Mouse (Mus musculus): Measurements from ENCODE around the gene Scrn2. TPM values are rescaled to one million over a fixed set of nuclear protein-coding genes. Genes with fewer than 3 reads are reported as not detected.

Scrn2 gene
- polyA plus RNA-seq, 1 experiment: 10.0 TPM

DNA sequence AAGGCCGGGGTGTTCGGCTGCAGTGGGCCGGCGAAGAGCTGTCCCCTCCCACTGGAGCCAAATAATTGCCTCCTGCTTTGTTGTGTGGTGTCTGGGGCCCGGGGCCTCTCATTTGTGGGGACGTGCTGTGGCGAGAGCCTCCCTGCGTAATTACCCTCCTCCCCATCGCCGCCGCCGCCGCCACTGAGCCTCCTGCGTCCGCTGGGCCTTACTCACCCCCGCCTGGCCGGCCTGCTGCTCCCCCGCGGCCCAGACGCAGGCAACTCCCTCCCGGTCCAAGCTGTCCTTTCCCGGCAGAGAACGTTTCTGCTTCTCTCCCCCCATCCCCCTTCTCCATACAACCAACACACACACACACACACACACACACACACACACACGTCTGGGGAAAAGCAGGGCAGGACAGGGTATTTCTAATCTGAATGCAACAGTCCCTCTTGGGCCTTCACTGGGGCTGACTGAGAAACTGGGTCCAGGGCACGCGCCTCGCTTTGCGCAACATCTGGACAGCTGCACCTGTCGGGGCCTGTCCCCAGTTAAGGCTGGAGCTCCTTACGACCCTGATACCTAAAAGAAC, 32.3 kb upstream of the Scrn2 start:
- no peak overlapping the region for H3K4me3 ChIP-seq (ENCODE audit: extremely low read depth, insufficient read depth, insufficient read length)
- H3K4me1 ChIP-seq (ENCODE audit: control insufficient read depth, insufficient read depth, insufficient read length): peaks cover 23% of the 10 kb centered on the region
- H3K27me3 ChIP-seq (ENCODE audit: control insufficient read depth, insufficient read depth, low read length): no peaks in the 10 kb centered on the region
- WGBS: 46% methylated on average over 30 of the region's 30 CpGs
- DNase-seq (ENCODE audit: low read depth in 1 of 2, low spot score in 2 of 2): peak in 1 of 2 experiments; percentile 12
- no peak overlapping the region for H3K27ac ChIP-seq (ENCODE audit: insufficient read depth, low read length)
- TF ChIP-seq POLR2A (IDR thresholded peaks at IDR 0.05; ENCODE audit: low read depth, low read length) (no peak), CTCF (IDR thresholded peaks at IDR 0.05; ENCODE audit: extremely low read depth, insufficient read depth, insufficient read length, insufficient replicate concordance) (no peak)
- H3K36me3 ChIP-seq (ENCODE audit: control insufficient read depth, insufficient read depth, low read length): no peaks in the 10 kb centered on the region

DNA sequence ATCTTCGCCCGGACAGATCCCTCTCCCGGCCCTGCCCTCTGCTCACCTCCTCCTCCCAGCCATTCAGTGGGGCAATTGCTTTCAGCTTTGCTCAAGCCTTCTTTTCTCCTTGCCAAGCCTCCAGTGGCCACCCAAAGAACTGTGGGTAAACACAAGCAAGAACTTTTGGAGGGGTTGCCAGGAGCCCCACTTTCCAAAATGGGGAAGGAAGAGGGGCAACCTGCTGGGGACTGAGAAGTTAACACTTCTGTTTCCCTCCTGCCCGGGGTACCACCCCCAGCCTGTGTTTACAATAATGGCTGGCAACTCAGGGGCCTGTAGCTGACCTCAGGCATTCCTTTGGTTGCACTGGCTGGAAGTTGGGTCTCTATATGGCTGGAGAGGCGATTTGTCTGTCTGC, 26.6 kb upstream of the Scrn2 start:
- TF ChIP-seq POLR2A (IDR thresholded peaks at IDR 0.05; ENCODE audit: low read depth, low read length) (no peak), CTCF (IDR thresholded peaks at IDR 0.05; ENCODE audit: extremely low read depth, insufficient read depth, insufficient read length, insufficient replicate concordance) (no peak)
- no peak overlapping the region for H3K4me3 ChIP-seq (ENCODE audit: extremely low read depth, insufficient read depth, insufficient read length)
- H3K27ac ChIP-seq (ENCODE audit: insufficient read depth, low read length): no peak overlapping the region
- 58% methylated on average over 5 of the region's 5 CpGs for WGBS
- H3K27me3 ChIP-seq (ENCODE audit: control insufficient read depth, insufficient read depth, low read length): no peaks in the 10 kb centered on the region
- DNase-seq (ENCODE audit: low read depth in 1 of 2, low spot score in 2 of 2): no peak
- no peaks in the 10 kb centered on the region for H3K36me3 ChIP-seq (ENCODE audit: control insufficient read depth, insufficient read depth, low read length)
- H3K4me1 ChIP-seq (ENCODE audit: control insufficient read depth, insufficient read depth, insufficient read length): no peaks in the 10 kb centered on the region

DNA sequence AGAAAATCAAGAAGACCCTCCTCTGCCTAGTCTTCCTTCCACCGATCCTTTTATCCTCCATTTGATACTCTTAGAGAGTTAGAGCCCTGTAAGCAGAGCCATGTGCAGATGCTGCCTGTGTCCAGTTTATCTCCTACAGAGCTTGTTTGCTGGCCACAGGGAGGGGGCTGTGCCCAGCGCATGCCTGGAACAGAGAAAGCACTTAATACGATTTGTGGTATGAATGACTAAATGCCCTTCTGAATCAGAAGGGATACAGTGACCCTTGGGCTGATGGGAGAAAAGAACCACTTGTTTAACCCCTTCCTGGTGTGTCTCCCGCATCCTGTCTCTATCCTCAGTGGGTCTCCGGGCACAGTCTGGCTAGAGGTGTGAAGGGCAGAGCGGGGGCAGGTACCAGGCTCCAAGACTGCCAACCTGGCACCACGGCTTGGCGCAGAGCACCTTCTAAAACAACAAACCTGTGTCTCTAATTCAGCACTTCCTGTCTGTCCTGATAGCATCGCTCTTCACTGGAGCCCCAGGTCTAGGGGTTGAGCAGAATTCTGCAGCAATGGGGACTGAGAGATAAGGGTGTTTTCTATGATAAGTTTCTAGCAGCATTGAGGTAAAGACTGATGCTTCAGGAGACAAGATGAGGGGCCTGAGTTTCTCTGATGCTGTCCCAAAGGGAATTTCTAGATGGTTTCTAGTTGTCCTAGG, 22.5 kb upstream of the Scrn2 start:
- WGBS: 70% methylated on average over 9 of the region's 9 CpGs
- no peaks in the 10 kb centered on the region for H3K4me1 ChIP-seq (ENCODE audit: control insufficient read depth, insufficient read depth, insufficient read length)
- H3K27ac ChIP-seq (ENCODE audit: insufficient read depth, low read length): no peak overlapping the region; the same call in 1 of the 2 replicates
- no peak for DNase-seq (ENCODE audit: low read depth in 1 of 2, low spot score in 2 of 2)
- no peak for TF ChIP-seq POLR2A (IDR thresholded peaks at IDR 0.05; ENCODE audit: low read depth, low read length)
- TF ChIP-seq CTCF (IDR thresholded peaks at IDR 0.05; ENCODE audit: extremely low read depth, insufficient read depth, insufficient read length, insufficient replicate concordance): no peak
- H3K36me3 ChIP-seq (ENCODE audit: control insufficient read depth, insufficient read depth, low read length): no peaks in the 10 kb centered on the region
- H3K4me3 ChIP-seq (ENCODE audit: extremely low read depth, insufficient read depth, insufficient read length): no peak overlapping the region
- peaks cover 1% of the 10 kb centered on the region; the same call in 1 of the 2 replicates for H3K27me3 ChIP-seq (ENCODE audit: control insufficient read depth, insufficient read depth, low read length)

DNA sequence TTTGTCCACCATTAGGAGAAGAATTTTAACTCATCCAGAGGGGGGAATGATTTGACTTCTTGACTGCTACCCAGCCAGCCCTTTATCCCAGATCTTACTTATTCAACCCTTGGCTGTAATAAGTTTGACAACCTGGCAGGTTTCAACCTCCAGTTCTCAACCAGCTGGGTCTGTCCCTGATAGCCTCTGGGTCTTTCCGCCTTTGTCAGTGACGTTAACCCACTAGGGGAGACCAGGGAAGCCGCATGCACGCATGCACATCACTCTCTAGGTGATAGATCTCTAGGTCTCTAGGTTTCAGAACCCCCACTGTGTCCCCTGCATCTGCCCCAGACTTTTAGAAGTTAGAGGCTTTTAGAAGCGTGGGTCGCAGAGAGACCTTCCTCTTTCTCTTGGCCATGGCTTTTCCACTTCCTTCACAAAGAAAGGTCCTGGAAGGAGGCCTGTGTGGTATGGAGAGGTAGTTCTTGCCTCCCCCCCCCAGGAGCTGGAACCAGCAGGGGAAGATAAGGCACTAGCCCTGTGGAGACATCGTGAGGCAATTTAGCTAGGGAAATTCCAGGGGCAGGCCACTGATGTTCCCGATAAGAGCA, 20.4 kb upstream of the Scrn2 start:
- H3K27ac ChIP-seq (ENCODE audit: insufficient read depth, low read length): no peak overlapping the region
- WGBS: 72% methylated on average over 8 of the region's 8 CpGs
- peaks cover 1% of the 10 kb centered on the region; the same call in 1 of the 2 replicates for H3K27me3 ChIP-seq (ENCODE audit: control insufficient read depth, insufficient read depth, low read length)
- TF ChIP-seq POLR2A (IDR thresholded peaks at IDR 0.05; ENCODE audit: low read depth, low read length) (no peak), CTCF (IDR thresholded peaks at IDR 0.05; ENCODE audit: extremely low read depth, insufficient read depth, insufficient read length, insufficient replicate concordance) (no peak)
- H3K4me3 ChIP-seq (ENCODE audit: extremely low read depth, insufficient read depth, insufficient read length): no peak overlapping the region
- H3K4me1 ChIP-seq (ENCODE audit: control insufficient read depth, insufficient read depth, insufficient read length): no peaks in the 10 kb centered on the region
- no peak for DNase-seq (ENCODE audit: low read depth in 1 of 2, low spot score in 2 of 2)
- H3K36me3 ChIP-seq (ENCODE audit: control insufficient read depth, insufficient read depth, low read length): no peaks in the 10 kb centered on the region

DNA sequence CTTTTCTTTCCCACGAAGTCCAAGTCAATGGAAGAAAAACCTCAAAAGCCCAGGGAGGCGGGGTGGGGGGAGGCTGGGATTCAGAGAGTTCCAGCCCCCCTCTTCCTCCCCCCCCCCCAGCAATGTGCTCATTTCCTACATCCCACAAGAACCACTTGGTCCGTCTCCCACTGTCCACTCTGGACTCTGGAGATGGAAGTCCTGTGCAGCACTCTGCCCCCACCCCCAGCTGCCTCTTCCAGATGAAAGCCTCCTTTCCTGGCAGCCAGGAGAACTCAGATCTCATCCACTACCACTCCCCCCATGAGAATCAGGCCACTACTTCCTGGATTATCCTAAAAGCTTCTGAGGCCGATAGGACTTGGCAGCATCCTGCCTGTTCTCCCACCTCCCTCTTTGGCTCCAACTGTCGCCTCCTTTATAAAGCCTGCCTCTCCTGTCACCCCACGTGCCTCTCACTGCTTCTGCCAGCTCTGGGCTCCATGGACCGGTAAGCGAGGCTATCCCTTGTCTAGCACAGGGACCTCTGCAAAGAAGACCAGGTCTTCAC, 16.5 kb upstream of the Scrn2 start, which contains the start of gene Sp6:
Sp6 (plus strand) TSS at position 274 of the 550 bp plus-strand sequence.
- Histone ChIP-seq H3K27ac (ENCODE audit: insufficient read depth, low read length) (no peak within 1 kb of the TSS), H3K27me3 (ENCODE audit: control insufficient read depth, insufficient read depth, low read length) (peaks cover 10% of the 10 kb centered on the region), H3K4me1 (ENCODE audit: control insufficient read depth, insufficient read depth, insufficient read length) (peaks cover under 1% of the 10 kb centered on the region; the same call in 1 of the 2 replicates), H3K36me3 (ENCODE audit: control insufficient read depth, insufficient read depth, low read length) (no peaks in the 10 kb centered on the region), H3K4me3 (ENCODE audit: extremely low read depth, insufficient read depth, insufficient read length) (no peak within 1 kb of the TSS)
- DNase-seq (ENCODE audit: low read depth in 1 of 2, low spot score in 2 of 2): no peak
- 67% methylated on average over 8 of the region's 8 CpGs for WGBS
- TF ChIP-seq CTCF (IDR thresholded peaks at IDR 0.05; ENCODE audit: extremely low read depth, insufficient read depth, insufficient read length, insufficient replicate concordance) (no peak), POLR2A (IDR thresholded peaks at IDR 0.05; ENCODE audit: low read depth, low read length) (no peak)

DNA sequence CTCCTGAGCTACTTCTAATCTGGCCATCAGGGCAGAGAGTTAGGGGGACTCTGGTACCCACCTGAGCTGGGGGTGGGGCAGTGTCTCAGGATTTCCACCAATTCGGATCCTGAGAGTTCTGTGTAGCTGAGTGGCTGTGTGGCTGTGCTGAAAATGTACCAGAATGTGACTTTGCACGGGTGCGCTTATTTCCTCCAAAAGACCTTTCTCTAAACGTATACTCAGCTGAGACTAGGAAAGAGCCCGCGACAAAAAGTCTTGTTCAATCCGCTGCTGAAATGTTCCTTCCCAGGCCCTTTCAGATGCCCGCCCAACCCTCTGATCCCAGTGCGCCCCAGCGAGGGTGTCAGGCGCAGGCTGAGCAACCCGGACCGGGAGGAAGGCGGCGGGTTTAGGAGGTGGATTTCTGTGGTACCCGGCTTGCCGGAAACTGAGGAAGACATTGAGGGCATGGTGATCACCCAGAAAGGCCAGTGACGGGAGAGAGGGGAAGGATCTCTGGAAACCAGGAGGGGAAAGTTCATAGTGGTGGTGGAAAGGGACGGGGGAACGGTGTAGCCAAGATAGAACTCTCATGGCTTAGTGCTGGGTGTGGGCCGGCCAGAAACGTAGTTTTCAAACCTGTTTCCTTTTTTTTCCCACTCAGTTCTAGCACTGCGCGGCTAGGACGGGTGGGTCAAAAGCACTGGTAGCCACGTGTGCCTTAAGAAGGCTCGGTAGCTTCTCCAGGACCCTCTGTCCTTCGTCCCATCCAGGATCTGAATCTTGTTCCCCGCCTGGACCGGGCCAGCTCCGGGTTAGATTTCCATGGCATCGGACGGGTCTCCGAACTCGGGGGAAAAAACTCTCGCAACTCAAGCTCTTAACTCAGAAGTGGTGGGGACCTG, 11.8 kb upstream of the Scrn2 start:
- Histone ChIP-seq H3K27ac (ENCODE audit: insufficient read depth, low read length) (no peak overlapping the region), H3K4me1 (ENCODE audit: control insufficient read depth, insufficient read depth, insufficient read length) (peaks cover 17% of the 10 kb centered on the region), H3K27me3 (ENCODE audit: control insufficient read depth, insufficient read depth, low read length) (peaks cover 30% of the 10 kb centered on the region), H3K36me3 (ENCODE audit: control insufficient read depth, insufficient read depth, low read length) (no peaks in the 10 kb centered on the region), H3K4me3 (ENCODE audit: extremely low read depth, insufficient read depth, insufficient read length) (no peak overlapping the region)
- TF ChIP-seq POLR2A (IDR thresholded peaks at IDR 0.05; ENCODE audit: low read depth, low read length) (no peak), CTCF (IDR thresholded peaks at IDR 0.05; ENCODE audit: extremely low read depth, insufficient read depth, insufficient read length, insufficient replicate concordance) (no peak)
- 3% methylated on average over 36 of the region's 36 CpGs for WGBS
- no peak for DNase-seq (ENCODE audit: low read depth in 1 of 2, low spot score in 2 of 2)

Data from spleen, adult 2 months (tissue).